Mouse (Mus musculus): ENCODE data around the gene Ptpn7.
"Not testable (repeated sequence)": the region's sequence is repeated elsewhere in the genome, so short reads cannot be mapped to it uniquely, and the experiment has no call there.

GRCm38 (mm10) chr1:135187016-135187415 is 54.5 kb downstream of the Ptpn7 start:
- TF ChIP-seq CTCF, EP300 (IDR thresholded peaks at IDR 0.05; ENCODE audit: low read depth): not testable (repeated sequence)
